Mouse (Mus musculus) embryo, embryonic 10 days (tissue): ENCODE data around the gene Krtap10-4.
A peak's percentile ranks its signal among the peaks of the same experiment; 100 is the strongest.
"Not testable (repeated sequence)": the region's sequence is repeated elsewhere in the genome, so short reads cannot be mapped to it uniquely, and the experiment has no call there.

ENCODE experiments used
- DNase-seq: peaks from one replicate; pipeline ENCODE4 v3.0.0-alpha.2; 2015; ENCODE audit warnings: low spot score

Krtap10-4 gene

GRCm38 (mm10) chr10:77826951-77827350 lies at the start of gene Krtap10-4:
Krtap10-4 (minus strand) TSS chr10:77827095.
- no peak for DNase-seq

GRCm38 (mm10) chr10:77869651-77870050 lies 42.8 kb upstream of the Krtap10-4 start:
- no peak for DNase-seq

GRCm38 (mm10) chr10:77867546-77867945 lies 40.7 kb upstream of the Krtap10-4 start:
- no peak for DNase-seq

- DNase-seq = no peak
These were observed 37.9 kb upstream of the Krtap10-4 start for GRCm38 (mm10) chr10:77864762-77865143.

- peak; percentile 80 for DNase-seq
These were observed 37.3 kb upstream of the Krtap10-4 start for GRCm38 (mm10) chr10:77864067-77864761.

GRCm38 (mm10) chr10:77861675-77862074 lies 34.8 kb upstream of the Krtap10-4 start, which contains the start of gene Gm3285:
Gm3285 (plus strand) TSS chr10:77861975.
- DNase-seq = no peak

GRCm38 (mm10) chr10:77852559-77852958 lies 25.7 kb upstream of the Krtap10-4 start, which contains the start of gene Gm10318:
Gm10318 (plus strand) TSS chr10:77852859.
- no peak for DNase-seq

- no peak for DNase-seq
These were observed 20.6 kb upstream of the Krtap10-4 start for GRCm38 (mm10) chr10:77847538-77847937.

GRCm38 (mm10) chr10:77846961-77847360 lies 20.1 kb upstream of the Krtap10-4 start:
- DNase-seq = no peak

GRCm38 (mm10) chr10:77846503-77846902 lies 19.6 kb upstream of the Krtap10-4 start, which contains the start of gene Gm36176:
Gm36176 (plus strand) TSS chr10:77846803.
- no peak for DNase-seq

GRCm38 (mm10) chr10:77839006-77839405 lies 12.1 kb upstream of the Krtap10-4 start:
- DNase-seq = no peak

GRCm38 (mm10) chr10:77835647-77836046 lies 8.8 kb upstream of the Krtap10-4 start, which contains the start of gene Krtap10-10:
Krtap10-10 (plus strand) TSS chr10:77835947.
- DNase-seq = no peak

- DNase-seq = no peak
These were observed 7.7 kb downstream of the Krtap10-4 start for GRCm38 (mm10) chr10:77819203-77819602.

- no peak for DNase-seq
These were observed 8.4 kb downstream of the Krtap10-4 start for GRCm38 (mm10) chr10:77818523-77818922.

GRCm38 (mm10) chr10:77815514-77815913 lies 11.4 kb downstream of the Krtap10-4 start:
- DNase-seq = peak; percentile 51

GRCm38 (mm10) chr10:77814382-77814781 lies 12.5 kb downstream of the Krtap10-4 start, which contains the start of gene Gm2696:
Gm2696 (plus strand) TSS chr10:77814682.
- DNase-seq = no peak

GRCm38 (mm10) chr10:77811743-77812142 lies 15.2 kb downstream of the Krtap10-4 start, which contains the start of gene Gm9507:
Gm9507 (minus strand) TSS chr10:77811843.
- no peak for DNase-seq

- DNase-seq = no peak
These were observed 22.8 kb downstream of the Krtap10-4 start for GRCm38 (mm10) chr10:77804095-77804494.

GRCm38 (mm10) chr10:77798921-77799508 lies 27.9 kb downstream of the Krtap10-4 start, which contains the start of gene Gm19668:
Gm19668 (minus strand) TSS chr10:77799133.
- no peak for DNase-seq

- DNase-seq = not testable (repeated sequence)
These were observed 28.6 kb downstream of the Krtap10-4 start for GRCm38 (mm10) chr10:77798164-77798920.

- DNase-seq = no peak
These were observed 29.2 kb downstream of the Krtap10-4 start for GRCm38 (mm10) chr10:77797677-77798076.

- no peak for DNase-seq
These were observed 31.9 kb downstream of the Krtap10-4 start, which contains the start of gene Gm9639 for GRCm38 (mm10) chr10:77794976-77795375. Gm9639 (minus strand) TSS chr10:77795076.
